Mouse (Mus musculus) left cerebral cortex, postnatal 14 days (tissue): ENCODE results near the gene B3gat2. TPM values are rescaled to one million over a fixed set of nuclear protein-coding genes. Genes with fewer than 3 reads are reported as not detected.

Source experiments
- total RNA-seq, 2 experiments: library from RNA; stranded (reverse); gene quantifications; 2 replicates each; pipeline ENCODE4 v1.2.3; 2021

The B3gat2 gene
- total RNA-seq, 2 experiments from 2014 or later: 11.5 to 12.0 TPM

Other genes starting within 250 kb of the B3gat2 start
- gene Smap1, start 160.6 kb downstream of the B3gat2 start, total RNA-seq: 100 to 1,000 TPM; 203 to 217 TPM
- 10 to 100 TPM; 52.4 to 57.3 TPM for gene Sdhaf4, start 243.9 kb downstream of the B3gat2 start, total RNA-seq